Mouse (Mus musculus): ENCODE measurements around the gene Hoxc8. TPM values are rescaled to one million over a fixed set of nuclear protein-coding genes. Genes with fewer than 3 reads are reported as not detected.

The Hoxc8 gene
- total RNA-seq, 2 experiments from 2014 or later, result not detected

DNA sequence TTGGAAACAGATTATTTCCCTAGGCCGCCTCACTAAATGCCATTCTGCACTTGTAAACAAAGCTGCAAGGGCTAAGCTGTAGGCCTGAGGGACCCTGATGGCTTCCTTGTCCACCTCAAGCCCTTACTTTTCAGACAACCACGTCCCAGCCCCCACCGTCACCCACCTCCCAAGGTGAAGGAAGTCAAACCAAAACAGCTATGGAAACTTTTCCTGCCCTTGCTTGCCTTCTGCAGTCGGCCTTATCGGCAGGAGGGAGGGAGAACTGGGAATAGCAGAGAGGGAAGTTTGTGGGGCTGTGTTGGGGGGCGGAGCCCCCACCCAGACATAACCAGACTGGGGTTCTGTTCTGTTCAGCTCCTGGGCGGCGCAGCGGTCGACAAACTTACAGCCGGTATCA, 1.8 kb downstream of the Hoxc8 start:
- intact Hi-C loops (cut with DNase I), result no loop called here
- DNase-seq (ENCODE audit: extremely low spot score in 1 of 2, low spot score in 2 of 2), result no peak
- Histone ChIP-seq H3K27ac (no peak overlapping the region), H3K4me3 (no peak overlapping the region)
- no peak for TF ChIP-seq CTCF (IDR thresholded peaks at IDR 0.05)

DNA sequence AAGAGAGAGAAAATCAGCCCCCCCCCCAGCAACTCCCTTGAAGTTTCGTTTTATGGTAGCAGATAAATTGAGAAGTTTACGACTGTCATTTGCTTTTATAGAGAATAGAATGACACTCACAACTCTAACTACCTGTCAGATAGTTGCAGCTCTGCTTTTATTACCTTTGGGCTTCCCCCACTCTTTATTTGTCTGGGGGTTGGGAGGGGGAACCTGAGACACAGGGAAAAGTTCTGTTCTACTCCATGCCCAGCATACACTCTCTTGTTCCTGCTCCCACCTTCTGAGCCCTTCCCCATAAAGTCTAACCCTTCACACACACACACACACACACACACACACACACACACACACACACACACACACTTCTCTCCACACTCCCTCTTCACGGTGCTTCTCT, 2.5 kb downstream of the Hoxc8 start:
- H3K27ac ChIP-seq, result no peak overlapping the region
- TF ChIP-seq CTCF (IDR thresholded peaks at IDR 0.05), result no peak
- no peak for DNase-seq (ENCODE audit: extremely low spot score in 1 of 2, low spot score in 2 of 2)
- intact Hi-C loops (cut with DNase I), result no loop called here
- H3K4me3 ChIP-seq, result no peak overlapping the region

DNA sequence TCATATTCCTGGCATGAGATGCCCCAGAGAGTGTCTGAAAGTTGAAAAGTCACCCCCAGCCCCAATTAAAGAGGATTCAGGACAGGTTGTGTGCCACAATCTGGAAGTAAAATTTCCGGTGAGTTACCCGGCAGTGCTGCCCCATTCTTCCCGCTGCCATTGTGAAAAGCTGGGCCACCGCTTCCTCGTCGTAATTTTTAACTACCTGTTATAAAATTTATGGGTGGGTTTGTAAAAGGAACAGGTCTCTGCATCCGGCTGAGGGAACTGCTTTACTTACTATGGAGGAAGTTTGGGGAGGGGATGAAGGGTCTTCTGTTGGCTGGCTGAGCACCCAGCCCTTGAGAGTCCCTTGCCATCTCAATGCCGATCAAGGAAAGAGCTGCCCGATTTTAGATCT, 6.1 kb downstream of the Hoxc8 start:
- no peak for DNase-seq (ENCODE audit: extremely low spot score in 1 of 2, low spot score in 2 of 2)
- intact Hi-C loops (cut with DNase I), result no loop called here
- TF ChIP-seq CTCF (IDR thresholded peaks at IDR 0.05), result no peak
- Histone ChIP-seq H3K27ac (no peak overlapping the region), H3K4me3 (no peak overlapping the region)

DNA sequence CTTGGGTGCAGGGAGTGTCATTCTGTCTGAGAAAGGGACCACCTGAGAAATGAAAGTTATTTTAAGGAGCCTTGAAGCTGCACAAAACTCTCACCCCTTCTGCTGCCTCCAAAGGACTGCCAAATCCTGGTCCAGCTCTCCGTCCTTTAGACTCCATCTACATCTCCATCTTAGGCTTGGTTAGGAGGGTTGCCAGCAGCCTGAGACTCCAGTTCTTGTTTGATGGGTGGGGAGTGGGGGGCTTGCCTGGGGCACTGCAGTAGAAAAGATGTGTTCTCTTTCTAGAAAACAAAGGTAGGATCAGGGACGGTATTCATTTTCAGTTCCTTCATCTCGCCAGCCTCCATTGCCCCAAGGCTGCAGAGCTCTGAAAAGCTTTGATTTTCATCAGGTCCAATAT, 7.0 kb downstream of the Hoxc8 start:
- Histone ChIP-seq H3K4me3 (no peak overlapping the region), H3K27ac (no peak overlapping the region)
- DNase-seq (ENCODE audit: extremely low spot score in 1 of 2, low spot score in 2 of 2), result no peak
- TF ChIP-seq CTCF (IDR thresholded peaks at IDR 0.05), result no peak
- intact Hi-C loops (cut with DNase I), result no loop called here

DNA sequence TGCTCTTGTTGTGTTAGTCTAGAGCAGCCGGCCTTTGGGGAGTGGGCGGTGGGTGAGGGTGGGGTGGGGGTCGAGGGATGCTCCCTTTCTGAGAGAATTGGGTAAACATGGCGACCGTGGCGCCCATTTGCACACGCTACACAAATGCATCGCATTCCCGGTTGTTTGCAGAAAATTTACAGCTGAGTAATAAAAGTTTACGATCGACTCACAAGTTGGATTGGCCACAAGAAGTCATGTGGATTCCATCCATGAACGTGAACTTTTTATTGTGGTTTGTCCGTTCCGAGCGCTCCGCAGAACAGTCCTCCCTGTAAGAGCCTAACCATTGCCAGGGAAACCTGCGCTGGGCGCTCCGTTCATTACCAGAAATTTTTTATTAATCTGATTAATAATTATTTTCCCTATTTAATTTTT, 7.5 kb downstream of the Hoxc8 start, which contains the start of gene Hoxc6:
Gene Hoxc6, plus strand, starts transcription at position 319 of the 417 bp plus-strand sequence.
- intact Hi-C loops (cut with DNase I), result no loop called here

DNA sequence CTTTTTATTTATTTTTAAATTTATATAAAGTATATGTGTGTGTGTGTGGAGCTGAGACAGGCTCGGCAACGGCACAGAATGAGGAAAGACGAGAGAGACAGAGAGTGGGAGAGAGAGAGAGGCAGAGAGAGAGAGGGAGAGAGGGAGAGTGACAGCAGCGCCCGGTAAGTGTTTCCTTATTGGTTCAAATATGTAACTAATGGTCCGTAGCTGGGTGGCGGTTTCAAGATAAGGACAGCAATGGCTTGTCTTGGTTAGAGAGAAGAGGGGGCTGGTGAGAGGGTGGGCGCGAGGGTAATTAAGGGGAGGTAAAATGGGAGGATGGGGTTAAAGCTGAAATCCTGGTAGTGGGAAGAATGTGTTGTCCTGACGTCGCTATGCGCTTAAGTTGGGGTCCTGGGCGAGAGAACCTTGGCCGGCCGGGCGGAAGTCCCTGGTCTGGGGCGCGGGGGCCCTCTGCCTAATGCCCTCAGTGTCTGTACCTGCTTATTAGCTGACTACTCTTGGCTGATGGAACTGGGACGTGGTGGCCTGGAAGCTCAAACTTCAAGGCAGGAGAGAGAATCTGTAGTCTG, 8.3 kb downstream of the Hoxc8 start:
- TF ChIP-seq CTCF (IDR thresholded peaks at IDR 0.05), result no peak
- Histone ChIP-seq H3K27ac (no peak overlapping the region), H3K4me3 (no peak overlapping the region)
- DNase-seq (ENCODE audit: extremely low spot score in 1 of 2, low spot score in 2 of 2), result no peak
- intact Hi-C loops (cut with DNase I), result no loop called here

More for the DNA sequence above, 7.5 kb downstream of the Hoxc8 start, which contains the start of gene Hoxc6:
- TF ChIP-seq CTCF (IDR thresholded peaks at IDR 0.05), result no peak
- DNase-seq (ENCODE audit: extremely low spot score in 1 of 2, low spot score in 2 of 2), result no peak
- no peak within 1 kb of the TSS for H3K27ac ChIP-seq
- no peak within 1 kb of the TSS for H3K4me3 ChIP-seq

DNA sequence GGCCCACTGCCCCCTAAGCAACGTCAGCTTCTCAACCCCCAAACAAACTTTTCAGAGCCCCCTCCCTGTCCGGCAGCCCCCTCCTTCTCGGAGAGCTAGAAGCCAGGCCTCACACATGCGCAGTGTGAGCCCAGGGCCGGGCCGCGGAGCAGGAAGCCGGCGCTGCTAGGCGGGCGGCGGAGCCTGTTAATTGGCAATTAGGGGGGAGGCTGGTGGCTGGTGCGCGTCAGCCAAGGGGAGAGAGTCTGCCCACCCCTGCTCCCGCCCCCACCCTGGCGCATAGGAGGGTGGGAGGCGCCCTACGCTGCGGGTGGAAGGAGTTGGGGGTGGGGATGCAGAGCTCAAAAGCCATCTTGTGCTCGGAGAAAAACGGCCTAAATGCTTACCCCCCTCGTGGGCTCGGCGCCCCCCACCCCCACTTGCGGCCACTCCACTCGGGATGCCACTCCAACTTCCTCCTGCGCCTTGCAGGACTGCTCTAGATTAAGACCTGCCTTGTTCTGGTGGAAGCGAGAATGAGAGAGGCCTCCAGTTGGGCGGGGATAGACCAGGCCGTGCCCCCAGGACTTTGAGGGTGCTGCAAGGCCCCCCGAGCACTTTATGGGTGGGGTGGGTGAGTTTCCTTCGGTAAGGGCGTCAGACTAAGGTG, 8.9 kb downstream of the Hoxc8 start:
- peak in 1 of 2 experiments; percentile 26 for DNase-seq (ENCODE audit: extremely low spot score in 1 of 2, low spot score in 2 of 2)
- intact Hi-C loops (cut with DNase I), result no loop called here
- Histone ChIP-seq H3K27ac (no peak overlapping the region), H3K4me3 (peak overlapping the region; percentile 15)
- TF ChIP-seq CTCF (IDR thresholded peaks at IDR 0.05), result no peak

DNA sequence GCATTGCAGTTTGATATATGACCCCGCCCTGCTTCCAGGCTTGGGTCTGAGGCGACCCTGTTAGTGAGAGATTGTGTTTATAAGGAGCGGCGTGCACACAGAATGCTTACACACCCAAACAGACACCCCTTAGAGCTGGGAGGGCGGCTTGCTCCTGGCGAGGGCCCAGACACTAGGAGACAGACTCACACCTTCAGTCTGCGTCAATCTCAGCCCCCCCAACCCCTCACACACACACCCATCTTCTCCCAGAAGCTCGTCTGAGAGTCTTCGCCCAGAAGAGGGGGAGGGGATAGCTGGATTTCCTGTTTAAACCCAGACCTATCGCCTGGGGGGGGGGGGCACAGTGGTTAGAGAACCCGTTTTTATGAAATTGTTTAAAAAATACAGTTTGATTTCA, 9.5 kb downstream of the Hoxc8 start:
- intact Hi-C loops (cut with DNase I), result no loop called here
- no peak for DNase-seq (ENCODE audit: extremely low spot score in 1 of 2, low spot score in 2 of 2)
- no peak for TF ChIP-seq CTCF (IDR thresholded peaks at IDR 0.05)
- H3K27ac ChIP-seq, result no peak overlapping the region
- H3K4me3 ChIP-seq, result no peak overlapping the region

DNA sequence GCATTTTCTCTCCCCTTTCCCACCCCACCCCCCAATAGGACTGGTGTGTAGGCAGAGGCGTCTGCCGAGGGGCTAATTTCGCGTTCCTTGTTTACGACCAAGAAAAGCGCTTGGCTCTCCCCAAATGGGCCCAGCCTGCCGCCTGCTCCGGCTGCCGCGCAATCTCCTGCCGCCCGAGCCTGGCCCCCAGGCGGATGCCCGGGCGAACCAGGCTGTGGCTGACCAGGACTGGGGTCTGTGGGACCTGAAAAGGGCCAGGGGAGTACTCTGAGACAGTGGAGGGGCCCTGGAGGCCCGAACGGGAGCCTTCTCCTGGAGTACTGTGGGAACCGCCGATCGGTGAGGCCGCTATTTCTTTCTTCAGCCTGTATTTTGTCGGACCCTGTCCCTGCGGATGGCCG, 10.1 kb downstream of the Hoxc8 start:
- intact Hi-C loops (cut with DNase I), result no loop called here
- no peak for TF ChIP-seq CTCF (IDR thresholded peaks at IDR 0.05)
- no peak for DNase-seq (ENCODE audit: extremely low spot score in 1 of 2, low spot score in 2 of 2)
- H3K27ac ChIP-seq, result no peak overlapping the region
- H3K4me3 ChIP-seq, result no peak overlapping the region

DNA sequence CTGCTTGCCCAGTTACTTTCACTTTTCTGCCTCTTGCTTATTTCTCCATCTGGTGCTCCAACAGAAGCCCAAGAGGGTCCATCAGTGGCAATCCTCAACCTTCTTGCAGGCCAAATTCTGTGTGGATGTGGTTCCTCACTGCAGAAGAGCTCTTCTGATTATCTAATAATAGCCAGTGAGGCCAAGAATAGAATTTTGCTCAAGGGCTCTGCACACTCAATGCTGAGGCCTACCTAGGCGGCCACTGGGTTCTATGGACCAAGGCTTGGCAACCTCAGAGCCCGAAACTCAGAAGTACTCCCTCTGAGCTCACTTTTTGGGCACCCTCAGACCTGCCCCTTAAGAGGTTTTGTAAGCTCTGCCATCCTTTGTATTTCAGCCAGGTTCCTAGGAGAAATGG, 11.0 kb downstream of the Hoxc8 start:
- Histone ChIP-seq H3K4me3 (no peak overlapping the region), H3K27ac (no peak overlapping the region)
- DNase-seq (ENCODE audit: extremely low spot score in 1 of 2, low spot score in 2 of 2), result no peak
- TF ChIP-seq CTCF (IDR thresholded peaks at IDR 0.05), result no peak
- intact Hi-C loops (cut with DNase I), result no loop called here

DNA sequence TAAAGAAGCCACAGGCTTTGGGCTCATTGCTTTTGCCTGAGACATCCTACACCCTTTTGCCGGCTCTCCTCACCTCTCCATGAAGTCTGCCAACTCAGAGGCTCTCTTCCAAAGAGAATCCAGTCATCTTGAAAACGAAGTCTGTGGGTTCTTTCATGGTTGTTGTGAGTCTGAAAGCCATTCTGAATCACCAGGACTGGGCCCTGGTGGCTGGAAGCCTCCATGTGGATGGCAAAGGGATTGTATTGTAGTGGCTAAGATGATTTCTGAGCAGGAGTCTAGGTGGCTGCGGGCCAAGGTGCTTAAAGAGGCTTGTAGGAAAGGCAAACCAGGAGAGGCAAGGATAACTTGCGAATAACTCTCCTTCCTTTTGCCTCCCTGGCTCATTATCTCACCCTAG, 11.7 kb downstream of the Hoxc8 start:
- no peak for TF ChIP-seq CTCF (IDR thresholded peaks at IDR 0.05)
- DNase-seq (ENCODE audit: extremely low spot score in 1 of 2, low spot score in 2 of 2), result no peak
- intact Hi-C loops (cut with DNase I), result no loop called here
- Histone ChIP-seq H3K4me3 (no peak overlapping the region), H3K27ac (no peak overlapping the region)

DNA sequence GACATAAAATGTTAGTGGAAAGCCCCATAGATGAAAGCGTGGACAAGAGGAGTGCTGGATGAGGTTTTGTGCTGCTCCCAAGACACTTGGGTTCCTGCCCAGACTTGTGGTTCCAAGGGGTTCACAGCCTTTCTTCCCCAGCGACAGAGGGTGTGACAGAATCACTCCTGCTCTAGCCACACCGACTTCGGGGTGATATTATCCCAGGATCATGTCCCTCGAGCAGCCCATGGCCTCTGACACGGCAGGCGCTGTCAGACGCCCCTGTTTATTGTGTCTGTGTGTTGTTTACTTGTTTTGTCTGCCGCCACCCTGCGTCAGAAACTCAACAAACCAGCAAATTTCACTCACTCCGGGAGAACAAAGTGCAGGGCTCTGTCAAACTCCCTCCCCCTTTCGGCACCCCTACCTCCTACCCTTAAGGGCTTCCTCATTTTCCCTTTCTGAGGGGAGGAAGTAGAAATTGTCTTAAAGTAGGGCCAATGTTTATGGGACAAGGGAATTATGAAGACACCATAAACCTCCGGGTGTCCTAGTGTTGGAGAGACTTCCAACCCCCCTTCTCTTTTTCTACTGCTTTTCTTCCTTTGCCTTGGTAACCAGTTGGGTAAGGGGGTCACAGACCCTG, 12.5 kb downstream of the Hoxc8 start:
- intact Hi-C loops (cut with DNase I), result no loop called here
- Histone ChIP-seq H3K4me3 (no peak overlapping the region), H3K27ac (no peak overlapping the region)
- DNase-seq (ENCODE audit: extremely low spot score in 1 of 2, low spot score in 2 of 2), result no peak
- TF ChIP-seq CTCF (IDR thresholded peaks at IDR 0.05), result no peak

DNA sequence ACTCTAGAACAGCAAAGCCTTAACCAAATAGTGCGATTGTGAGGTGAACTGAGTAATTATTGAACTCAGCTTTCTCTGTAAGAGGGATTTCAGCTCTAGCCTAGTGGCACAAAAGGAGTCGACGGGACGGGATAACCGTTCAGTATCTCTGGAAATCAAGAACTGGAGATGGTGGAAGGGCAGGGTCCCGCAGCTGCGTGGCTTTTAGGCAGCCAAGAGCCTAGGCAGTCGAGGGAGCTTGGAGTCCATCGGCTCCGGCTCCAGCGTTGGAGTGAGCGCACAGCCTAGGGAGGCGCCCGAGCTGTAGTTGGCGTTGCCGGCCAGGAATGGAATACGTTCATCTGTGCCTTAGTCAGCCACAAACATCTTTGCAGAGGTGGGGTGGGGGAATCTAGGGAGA, 14.9 kb downstream of the Hoxc8 start:
- TF ChIP-seq CTCF (IDR thresholded peaks at IDR 0.05), result no peak
- intact Hi-C loops (cut with DNase I), result no loop called here
- no peak for DNase-seq (ENCODE audit: extremely low spot score in 1 of 2, low spot score in 2 of 2)
- Histone ChIP-seq H3K4me3 (no peak overlapping the region), H3K27ac (no peak overlapping the region)

Data from left cerebral cortex, adult 2 months (tissue).